Mouse (Mus musculus) midbrain, embryonic 14.5 days (tissue): Measurements from ENCODE around the gene Laptm5. TPM values are rescaled to one million over a fixed set of nuclear protein-coding genes. Genes with fewer than 3 reads are reported as not detected.

Experiments used
- ATAC-seq: fragments of 200-750 bp; cut with Nextera tagmentation; 2 replicates; pipeline ENCODE4 v1.8.0; 2017; ENCODE audit warnings: moderate number of reproducible peaks, moderate library complexity; ENCODE audit not compliant: low FRiP score, low TSS enrichment
- DNase-seq: peaks from one replicate; pipeline ENCODE4 v3.0.0-alpha.2; 2015
- H3K27ac ChIP-seq: fragments of 300-500 bp; sonication (generic); replicated peaks from 2 replicates; pipeline ENCODE4 v1.5.1; 2014; ENCODE audit warnings: mild to moderate bottlenecking, low read depth, low read length, moderate library complexity
- H3K27me3 ChIP-seq: fragments of 300-500 bp; sonication (generic); 2 replicates; pipeline ENCODE4 v1.6.1; 2014; ENCODE audit warnings: low read length, control low read depth, mixed read lengths; ENCODE audit not compliant: control insufficient read depth, insufficient read depth
- H3K36me3 ChIP-seq: fragments of 300-500 bp; sonication (generic); 2 replicates; pipeline ENCODE4 v1.6.1; 2014; ENCODE audit warnings: low read length, control low read depth; ENCODE audit not compliant: control insufficient read depth, insufficient read depth
- H3K4me1 ChIP-seq: fragments of 300-500 bp; sonication (generic); 2 replicates; pipeline ENCODE4 v1.6.1; 2014; ENCODE audit warnings: mild to moderate bottlenecking, antibody characterized with exemption, low read length, control low read depth; ENCODE audit not compliant: control insufficient read depth, insufficient read depth
- H3K4me2 ChIP-seq: fragments of 300-500 bp; sonication (generic); 2 replicates; pipeline ENCODE4 v1.6.1; 2014; ENCODE audit warnings: mild to moderate bottlenecking, low read length, moderate library complexity
- H3K4me3 ChIP-seq: fragments of 300-500 bp; sonication (generic); replicated peaks from 2 replicates; pipeline ENCODE4 v1.5.1; 2014; ENCODE audit warnings: low read depth, low read length
- H3K9ac ChIP-seq: fragments of 300-500 bp; sonication (generic); replicated peaks from 2 replicates; pipeline ENCODE4 v1.6.1; 2014; ENCODE audit warnings: mild to moderate bottlenecking, low read length, moderate library complexity
- H3K9me3 ChIP-seq: fragments of 300-500 bp; sonication (generic); 2 replicates; pipeline ENCODE4 v1.6.1; 2016; ENCODE audit warnings: low read length, control low read depth, mixed read lengths; ENCODE audit not compliant: control insufficient read depth
- WGBS: fragments of 180-500 bp; shearing (Covaris S2); extraction: QIAGEN DNeasy Blood & Tissue Kit; methylation state at CpG from one replicate; pipeline ENCODE4 v1.1.7; 2014; 5-methylcytosine and 5-hydroxymethylcytosine counted together
- polyA plus RNA-seq: library from polyadenylated mRNA; unstranded; fragments of >200 nt; fragmentation: Nextera tagmentation; extraction: Ambion mirVana; gene quantifications from 2 replicates; pipeline ENCODE4 v1.2.1, GENCODE M21; 2014

The Laptm5 gene
- polyA plus RNA-seq, 1 experiment from 2014 or later: 31.7 TPM

GRCm38 (mm10) chr4:130944779-130945178 is 31.9 kb downstream of the Laptm5 start:
- Histone ChIP-seq H3K4me3 (no peak overlapping the region), H3K4me1 (no peaks in the 10 kb centered on the region), H3K9me3 (no peaks in the 10 kb centered on the region), H3K9ac (no peak overlapping the region), H3K27me3 (no peaks in the 10 kb centered on the region), H3K27ac (no peak overlapping the region), H3K36me3 (no peaks in the 10 kb centered on the region), H3K4me2 (no peak overlapping the region)
- WGBS: 84% methylated on average over 7 of the region's 7 CpGs
- DNase-seq (no peak), ATAC-seq (no peak)

- Histone ChIP-seq H3K4me1 (no peaks in the 10 kb centered on the region), H3K9me3 (no peaks in the 10 kb centered on the region), H3K4me2 (no peak overlapping the region), H3K36me3 (no peaks in the 10 kb centered on the region), H3K27ac (no peak overlapping the region), H3K9ac (no peak overlapping the region), H3K4me3 (no peak overlapping the region), H3K27me3 (no peaks in the 10 kb centered on the region)
- ATAC-seq (no peak), DNase-seq (peak; percentile 88)
- WGBS: 24% methylated on average over 13 of the region's 13 CpGs
Observed at GRCm38 (mm10) chr4:130947094-130947647, 34.2 kb downstream of the Laptm5 start.

- no peaks in the 10 kb centered on the region for H3K36me3 ChIP-seq
- 88% methylated on average over 35 of the region's 35 CpGs for WGBS
- no peaks in the 10 kb centered on the region for H3K9me3 ChIP-seq
- ATAC-seq: no peak
- no peak overlapping the region for H3K9ac ChIP-seq
- H3K4me1 ChIP-seq: no peaks in the 10 kb centered on the region
- no peaks in the 10 kb centered on the region for H3K27me3 ChIP-seq
- no peak overlapping the region for H3K27ac ChIP-seq
- no peak for DNase-seq
- no peak overlapping the region for H3K4me3 ChIP-seq
- no peak overlapping the region for H3K4me2 ChIP-seq
Observed at GRCm38 (mm10) chr4:130949821-130950384, 37.0 kb downstream of the Laptm5 start.

- DNase-seq: peak; percentile 51
- H3K4me1 ChIP-seq: no peaks in the 10 kb centered on the region
- no peak overlapping the region for H3K9ac ChIP-seq
- H3K27me3 ChIP-seq: no peaks in the 10 kb centered on the region
- no peaks in the 10 kb centered on the region for H3K9me3 ChIP-seq
- H3K27ac ChIP-seq: no peak overlapping the region
- no peak overlapping the region for H3K4me2 ChIP-seq
- ATAC-seq: no peak
- no peak overlapping the region for H3K4me3 ChIP-seq
- 51% methylated on average over 17 of the region's 17 CpGs for WGBS
- no peaks in the 10 kb centered on the region for H3K36me3 ChIP-seq
Observed at GRCm38 (mm10) chr4:130952531-130952930, 39.6 kb downstream of the Laptm5 start.

GRCm38 (mm10) chr4:130957156-130957555 is 44.2 kb downstream of the Laptm5 start:
- 71% methylated on average over 10 of the region's 10 CpGs for WGBS
- no peaks in the 10 kb centered on the region for H3K36me3 ChIP-seq
- no peak for DNase-seq

GRCm38 (mm10) chr4:130958812-130959211 is 45.9 kb downstream of the Laptm5 start:
- Histone ChIP-seq H3K4me2 (no peak overlapping the region), H3K9ac (no peak overlapping the region), H3K4me3 (no peak overlapping the region), H3K36me3 (no peaks in the 10 kb centered on the region), H3K27ac (no peak overlapping the region), H3K4me1 (peaks cover 6% of the 10 kb centered on the region; the same call in 1 of the 2 replicates), H3K9me3 (no peaks in the 10 kb centered on the region), H3K27me3 (no peaks in the 10 kb centered on the region)
- DNase-seq: no peak
- WGBS: 80% methylated on average over 5 of the region's 5 CpGs
- ATAC-seq: no peak

More at GRCm38 (mm10) chr4:130957156-130957555, 44.2 kb downstream of the Laptm5 start:
- H3K4me2 ChIP-seq: no peak overlapping the region
- no peaks in the 10 kb centered on the region for H3K27me3 ChIP-seq
- no peaks in the 10 kb centered on the region for H3K9me3 ChIP-seq
- peaks cover 6% of the 10 kb centered on the region; the same call in 1 of the 2 replicates for H3K4me1 ChIP-seq
- no peak overlapping the region; the same call in 1 of the 2 replicates for H3K9ac ChIP-seq
- ATAC-seq: no peak
- no peak overlapping the region for H3K4me3 ChIP-seq
- no peak overlapping the region for H3K27ac ChIP-seq

GRCm38 (mm10) chr4:130959678-130960077 is 46.8 kb downstream of the Laptm5 start:
- H3K9ac ChIP-seq: no peak overlapping the region
- H3K27me3 ChIP-seq: no peaks in the 10 kb centered on the region
- H3K36me3 ChIP-seq: no peaks in the 10 kb centered on the region
- no peak; the same call in 1 of the 2 replicates for ATAC-seq
- 27% methylated on average over 6 of the region's 6 CpGs for WGBS
- H3K4me1 ChIP-seq: peaks cover 6% of the 10 kb centered on the region; the same call in 1 of the 2 replicates
- no peak overlapping the region for H3K27ac ChIP-seq
- peak; percentile 40 for DNase-seq
- H3K4me2 ChIP-seq: no peak overlapping the region
- H3K9me3 ChIP-seq: no peaks in the 10 kb centered on the region
- no peak overlapping the region for H3K4me3 ChIP-seq

GRCm38 (mm10) chr4:130960118-130960734 is 47.3 kb downstream of the Laptm5 start:
- Histone ChIP-seq H3K4me2 (no peak overlapping the region), H3K9me3 (no peaks in the 10 kb centered on the region), H3K27me3 (no peaks in the 10 kb centered on the region), H3K27ac (no peak overlapping the region), H3K4me1 (peaks cover 6% of the 10 kb centered on the region; the same call in 1 of the 2 replicates), H3K4me3 (no peak overlapping the region), H3K9ac (no peak overlapping the region), H3K36me3 (no peaks in the 10 kb centered on the region)
- ATAC-seq: peak; percentile 46; the same call in 1 of the 2 replicates
- DNase-seq: peak; percentile 92
- 28% methylated on average over 9 of the region's 9 CpGs for WGBS

- Histone ChIP-seq H3K4me2 (no peak overlapping the region), H3K36me3 (no peaks in the 10 kb centered on the region), H3K27ac (no peak overlapping the region), H3K4me3 (no peak overlapping the region), H3K9me3 (no peaks in the 10 kb centered on the region), H3K27me3 (no peaks in the 10 kb centered on the region), H3K4me1 (0 out of 2 replicates have a peak, but pooled peaks cover 3% of the 10 kb centered on the region), H3K9ac (no peak overlapping the region)
- ATAC-seq (no peak), DNase-seq (no peak)
- 98% methylated on average over 1 of the region's 1 CpGs for WGBS
Observed at GRCm38 (mm10) chr4:130971278-130971677, 58.4 kb downstream of the Laptm5 start.
